Mouse (Mus musculus) stomach, embryonic 15.5 days (tissue): ENCODE results near the gene Tmem54. TPM values are rescaled to one million over a fixed set of nuclear protein-coding genes. Genes with fewer than 3 reads are reported as not detected.

Experiments used
- ATAC-seq: fragments of 200-750 bp; cut with Nextera tagmentation; 2 replicates; pipeline ENCODE4 v1.8.0; 2017; ENCODE audit warnings: low read depth, moderate number of reproducible peaks, moderate TSS enrichment; ENCODE audit not compliant: insufficient read depth, low FRiP score
- H3K27ac ChIP-seq: fragments of 300-500 bp; sonication (generic); 2 replicates; pipeline ENCODE4 v1.5.1; 2015; ENCODE audit warnings: mild to moderate bottlenecking, inconsistent platforms
- H3K27me3 ChIP-seq: fragments of 300-500 bp; sonication (generic); replicated peaks from 2 replicates; pipeline ENCODE4 v1.6.1; 2015; ENCODE audit warnings: inconsistent platforms
- H3K36me3 ChIP-seq: fragments of 300-500 bp; sonication (generic); 2 replicates; pipeline ENCODE4 v1.6.1; 2015; ENCODE audit warnings: inconsistent platforms
- H3K4me1 ChIP-seq: fragments of 300-500 bp; sonication (generic); 2 replicates; pipeline ENCODE4 v1.6.1; 2015; ENCODE audit warnings: inconsistent platforms
- H3K4me2 ChIP-seq: fragments of 300-500 bp; sonication (generic); 2 replicates; pipeline ENCODE4 v1.6.1; 2015; ENCODE audit warnings: mild to moderate bottlenecking, inconsistent platforms
- H3K4me3 ChIP-seq: fragments of 300-500 bp; sonication (generic); replicated peaks from 2 replicates; pipeline ENCODE4 v1.5.1; 2015; ENCODE audit warnings: inconsistent platforms
- H3K9ac ChIP-seq: fragments of 300-500 bp; sonication (generic); 2 replicates; pipeline ENCODE4 v1.6.1; 2015; ENCODE audit warnings: inconsistent platforms
- H3K9me3 ChIP-seq: fragments of 300-500 bp; sonication (generic); 2 replicates; pipeline ENCODE4 v1.6.1; 2016; ENCODE audit warnings: inconsistent platforms
- WGBS: fragments of 180-500 bp; shearing (Covaris S2); methylation state at CpG from one replicate; pipeline ENCODE4 v1.1.7; 2015; 5-methylcytosine and 5-hydroxymethylcytosine counted together
- polyA plus RNA-seq: library from polyadenylated mRNA; unstranded; fragments of >200 nt; fragmentation: Nextera tagmentation; extraction: Ambion mirVana; gene quantifications from 2 replicates; pipeline ENCODE4 v1.2.1, GENCODE M21; 2015

Tmem54 gene
- polyA plus RNA-seq, 1 experiment from 2014 or later, result 47.7 TPM

DNA sequence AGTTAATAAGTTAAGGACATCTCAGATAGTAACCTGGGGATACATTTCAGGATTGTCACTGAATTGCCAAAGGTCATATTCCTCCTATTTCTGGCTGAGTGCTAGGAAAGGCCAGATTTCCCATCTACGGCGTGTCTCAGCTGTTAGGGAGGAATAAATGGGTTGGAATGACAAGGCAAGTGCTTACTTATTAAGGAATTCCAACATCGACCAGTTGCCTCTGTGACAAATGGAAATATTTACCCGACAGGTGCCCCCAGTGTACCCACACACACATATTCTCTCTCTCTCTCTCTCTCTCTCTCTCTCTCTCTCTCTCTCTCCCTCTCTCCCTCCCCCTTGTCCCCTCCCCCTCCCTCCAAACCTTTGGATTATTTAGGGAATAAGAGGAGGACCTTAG, 40.6 kb downstream of the Tmem54 start:
- no peak overlapping the region for H3K9ac ChIP-seq
- peaks cover 8% of the 10 kb centered on the region; the same call in 1 of the 2 replicates for H3K36me3 ChIP-seq
- no peak overlapping the region for H3K27ac ChIP-seq
- WGBS, result 51% methylated on average over 4 of the region's 4 CpGs
- no peaks in the 10 kb centered on the region for H3K9me3 ChIP-seq
- H3K27me3 ChIP-seq, result no peaks in the 10 kb centered on the region
- no peak overlapping the region for H3K4me2 ChIP-seq
- H3K4me1 ChIP-seq, result peaks cover 19% of the 10 kb centered on the region; the same call in 1 of the 2 replicates
- no peak overlapping the region for H3K4me3 ChIP-seq
- ATAC-seq, result no peak

DNA sequence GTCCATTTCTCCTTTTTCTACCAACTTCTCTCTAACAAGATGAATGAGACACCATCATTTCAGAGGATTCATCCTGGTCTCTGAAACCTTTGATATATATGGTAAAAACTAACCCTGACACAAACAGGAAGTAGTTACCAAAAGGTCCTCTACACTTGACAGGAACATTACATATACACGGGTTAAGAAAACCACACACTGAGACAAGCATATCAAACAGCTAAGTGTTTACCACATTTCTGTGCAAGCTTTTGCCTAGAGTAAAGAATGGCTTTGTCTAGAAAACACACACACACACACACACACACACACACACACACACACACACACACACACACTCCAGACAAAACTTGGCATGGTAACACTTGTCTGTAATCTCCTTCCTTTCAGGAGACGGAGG, 41.0 kb downstream of the Tmem54 start:
- Histone ChIP-seq H3K4me2 (no peak overlapping the region), H3K27ac (no peak overlapping the region), H3K36me3 (peaks cover 9% of the 10 kb centered on the region; the same call in 1 of the 2 replicates), H3K9ac (no peak overlapping the region), H3K4me3 (no peak overlapping the region), H3K4me1 (peaks cover 19% of the 10 kb centered on the region; the same call in 1 of the 2 replicates), H3K9me3 (no peaks in the 10 kb centered on the region), H3K27me3 (no peaks in the 10 kb centered on the region)
- WGBS, result 29% methylated on average over 2 of the region's 2 CpGs
- ATAC-seq, result no peak

DNA sequence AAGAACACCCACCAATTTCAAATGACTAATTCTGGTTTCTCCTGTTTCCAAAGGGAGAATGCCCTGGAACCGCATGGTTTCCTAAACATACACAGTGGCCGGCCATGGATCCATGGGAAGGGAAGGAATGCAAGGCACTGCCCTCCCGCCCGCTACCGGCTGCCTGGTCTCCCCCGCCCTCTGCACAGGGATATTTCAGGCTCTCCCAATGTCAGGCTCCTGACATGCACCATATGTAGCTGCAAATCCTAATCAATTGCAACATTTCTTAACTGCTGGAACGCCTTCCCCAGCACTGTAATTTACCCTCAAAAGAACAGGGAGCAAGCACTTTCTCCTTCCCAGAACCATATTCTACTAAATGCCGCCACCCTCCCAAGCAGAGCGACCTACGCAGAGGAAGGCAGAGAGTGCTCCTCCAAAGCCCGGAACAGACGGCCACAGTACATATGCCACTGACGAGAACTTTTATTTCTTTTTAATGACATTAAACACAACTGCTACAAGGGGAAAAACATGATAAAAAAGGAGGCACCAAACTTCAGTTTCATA, 42.3 kb downstream of the Tmem54 start:
- Histone ChIP-seq H3K27ac (no peak overlapping the region), H3K4me1 (peaks cover 11% of the 10 kb centered on the region; the same call in 1 of the 2 replicates), H3K4me3 (no peak overlapping the region), H3K9me3 (no peaks in the 10 kb centered on the region), H3K27me3 (no peaks in the 10 kb centered on the region), H3K36me3 (peaks cover 17% of the 10 kb centered on the region; the same call in 1 of the 2 replicates), H3K9ac (no peak overlapping the region), H3K4me2 (no peak overlapping the region)
- 71% methylated on average over 13 of the region's 13 CpGs for WGBS
- ATAC-seq, result no peak

DNA sequence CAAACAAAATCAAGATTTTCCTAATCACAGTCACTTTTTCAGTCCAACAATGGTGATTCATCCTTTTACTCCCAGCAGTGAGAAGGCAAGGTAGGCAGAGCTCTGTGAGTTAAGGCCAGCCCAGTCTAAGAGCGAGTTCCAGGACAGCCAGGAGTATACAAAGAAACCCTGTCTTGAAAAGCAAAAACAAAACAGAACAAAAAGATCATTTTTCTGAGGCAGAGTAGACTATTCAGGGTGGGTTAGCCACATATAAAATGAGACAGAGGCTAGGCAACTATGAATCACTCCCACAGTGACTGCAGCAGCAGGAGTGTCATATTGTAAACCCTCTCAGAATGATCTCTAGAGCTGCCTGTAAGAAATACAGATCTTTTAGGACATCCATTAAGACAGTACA, 44.0 kb downstream of the Tmem54 start:
- Histone ChIP-seq H3K9me3 (no peaks in the 10 kb centered on the region), H3K27me3 (no peaks in the 10 kb centered on the region), H3K4me3 (no peak overlapping the region), H3K4me2 (no peak overlapping the region), H3K9ac (no peak overlapping the region), H3K27ac (no peak overlapping the region), H3K4me1 (peaks cover 11% of the 10 kb centered on the region; the same call in 1 of the 2 replicates), H3K36me3 (peaks cover 20% of the 10 kb centered on the region; the same call in 1 of the 2 replicates)
- WGBS, result 81% methylated on average over 1 of the region's 1 CpGs
- no peak for ATAC-seq

DNA sequence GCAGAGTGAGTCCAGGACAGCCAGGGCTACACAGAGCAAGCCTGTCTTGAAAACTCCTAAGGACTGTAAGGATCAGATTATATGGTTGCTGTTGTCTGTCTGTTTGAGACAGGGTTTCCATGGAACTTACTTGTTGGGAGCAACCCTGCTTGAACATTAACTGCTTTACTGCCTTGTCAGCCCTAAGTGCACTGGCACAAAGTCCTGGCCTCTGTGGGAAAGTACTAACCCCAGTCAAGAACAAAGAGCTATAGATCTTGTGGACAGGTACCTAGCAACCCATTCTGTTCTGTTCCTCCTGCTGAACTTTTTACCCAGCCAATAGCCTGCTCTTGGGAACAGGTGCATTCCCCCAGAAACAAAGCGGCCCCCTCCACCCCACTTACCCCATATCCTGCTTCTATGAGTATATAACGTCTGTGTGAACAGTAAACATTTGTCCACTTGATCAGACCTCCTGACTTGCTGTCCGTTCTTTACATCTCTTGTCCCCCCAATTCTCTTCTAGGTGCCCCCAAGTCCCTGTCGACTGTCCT, 46.0 kb downstream of the Tmem54 start:
- no peak overlapping the region for H3K27ac ChIP-seq
- no peak for ATAC-seq
- 0 out of 2 replicates have a peak, but pooled peaks cover 3% of the 10 kb centered on the region for H3K4me1 ChIP-seq
- H3K9ac ChIP-seq, result no peak overlapping the region
- H3K36me3 ChIP-seq, result peaks cover 27% of the 10 kb centered on the region; the same call in 1 of the 2 replicates
- 69% methylated on average over 4 of the region's 4 CpGs for WGBS
- no peak overlapping the region for H3K4me2 ChIP-seq
- no peaks in the 10 kb centered on the region for H3K27me3 ChIP-seq
- no peaks in the 10 kb centered on the region for H3K9me3 ChIP-seq
- no peak overlapping the region for H3K4me3 ChIP-seq

DNA sequence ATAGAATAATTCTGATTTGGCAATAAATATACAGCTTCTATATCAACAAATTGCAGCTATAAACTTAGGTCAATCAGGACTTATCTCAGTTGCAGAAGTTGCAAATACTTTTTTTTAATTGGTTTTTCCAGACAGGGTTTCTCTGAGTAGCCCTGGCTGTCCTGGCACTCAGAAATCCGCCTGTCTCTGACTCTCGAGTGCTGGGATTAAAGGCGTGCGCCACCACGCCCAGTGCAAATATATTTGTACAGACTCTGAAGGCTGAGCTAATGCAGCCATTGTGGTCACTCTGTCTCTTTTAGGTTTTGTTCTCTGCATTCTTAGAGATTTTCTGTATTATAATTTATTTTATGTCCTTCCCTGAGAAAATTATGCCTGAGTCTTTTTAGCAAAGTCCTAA, 52.2 kb downstream of the Tmem54 start:
- Histone ChIP-seq H3K4me3 (no peak overlapping the region), H3K27me3 (no peaks in the 10 kb centered on the region), H3K27ac (no peak overlapping the region), H3K4me1 (no peaks in the 10 kb centered on the region; the same call in 1 of the 2 replicates), H3K4me2 (no peak overlapping the region), H3K9me3 (no peaks in the 10 kb centered on the region), H3K36me3 (peaks cover 15% of the 10 kb centered on the region; the same call in 1 of the 2 replicates), H3K9ac (no peak overlapping the region)
- WGBS, result 61% methylated on average over 5 of the region's 5 CpGs
- ATAC-seq, result no peak

DNA sequence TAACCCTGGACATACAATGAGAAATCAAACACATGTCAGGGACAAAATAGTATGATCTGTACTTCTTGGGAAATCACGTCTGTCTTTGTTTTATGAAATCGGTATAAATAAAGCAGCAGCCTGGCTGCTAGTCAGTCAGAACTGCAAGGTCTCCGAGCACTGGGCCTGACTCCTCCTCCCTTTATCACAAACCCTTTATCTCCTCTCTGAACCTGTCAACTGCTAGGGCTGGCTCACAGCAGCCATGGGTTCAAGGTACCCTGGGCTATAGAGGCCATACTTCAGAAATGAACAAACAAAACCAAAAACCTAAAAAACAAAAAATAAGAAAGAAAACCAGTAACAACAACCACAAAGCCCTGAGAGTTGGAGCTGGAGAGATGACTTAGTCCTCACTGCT, 53.2 kb downstream of the Tmem54 start:
- 45% methylated on average over 3 of the region's 3 CpGs for WGBS
- Histone ChIP-seq H3K36me3 (peaks cover 12% of the 10 kb centered on the region; the same call in 1 of the 2 replicates), H3K27me3 (no peaks in the 10 kb centered on the region), H3K9me3 (no peaks in the 10 kb centered on the region), H3K9ac (no peak overlapping the region), H3K27ac (no peak overlapping the region), H3K4me1 (no peaks in the 10 kb centered on the region; the same call in 1 of the 2 replicates), H3K4me2 (no peak overlapping the region), H3K4me3 (no peak overlapping the region)
- no peak for ATAC-seq

DNA sequence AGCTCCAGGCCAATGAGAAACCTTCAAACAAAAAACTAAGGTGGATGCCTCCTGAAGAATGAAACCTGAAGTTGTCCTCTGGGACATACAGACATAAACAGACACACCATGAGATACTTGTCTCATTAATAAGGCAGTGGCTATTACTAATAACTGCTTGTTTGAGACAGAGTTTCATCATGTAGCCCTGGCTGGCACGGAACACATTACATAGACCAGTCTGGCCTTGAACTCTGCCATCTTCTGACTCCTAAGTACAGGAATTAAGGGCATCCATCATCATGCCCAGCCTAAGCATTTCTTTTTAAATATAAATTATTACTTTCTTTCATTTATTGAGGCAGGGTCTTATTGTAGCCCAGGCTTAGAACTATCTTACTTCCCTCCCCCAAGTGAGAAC, 55.7 kb downstream of the Tmem54 start:
- Histone ChIP-seq H3K9ac (no peak overlapping the region), H3K9me3 (no peaks in the 10 kb centered on the region), H3K4me1 (no peaks in the 10 kb centered on the region; the same call in 1 of the 2 replicates), H3K27me3 (no peaks in the 10 kb centered on the region), H3K4me2 (no peak overlapping the region), H3K27ac (no peak overlapping the region), H3K36me3 (0 out of 2 replicates have a peak, but pooled peaks cover 8% of the 10 kb centered on the region), H3K4me3 (no peak overlapping the region)
- ATAC-seq, result no peak
- 90% methylated on average over 1 of the region's 1 CpGs for WGBS

Other genes with a start within 250 kb of the Tmem54 start
- 3.3 and 3.6 TPM in 2 replicates for gene Trim62, start 222.0 kb upstream of the Tmem54 start, polyA plus RNA-seq
- 16.7 and 18.4 TPM in 2 replicates for gene Azin2, start 143.1 kb upstream of the Tmem54 start, polyA plus RNA-seq
- 200 and 217 TPM in 2 replicates for gene Ak2, start 113.6 kb upstream of the Tmem54 start, polyA plus RNA-seq
- 7.2 and 7.6 TPM in 2 replicates for gene Rnf19b, start 47.3 kb upstream of the Tmem54 start, polyA plus RNA-seq
- 2.4 and 2.7 TPM in 2 replicates for gene Hpca, start 16.5 kb downstream of the Tmem54 start, polyA plus RNA-seq
- gene Fndc5, start 31.5 kb downstream of the Tmem54 start, polyA plus RNA-seq, result 2.7 and 2.8 TPM in 2 replicates
- gene S100pbp, start 84.2 kb downstream of the Tmem54 start, polyA plus RNA-seq, result 13.1 and 14.1 TPM in 2 replicates
- gene Yars, start 84.2 kb downstream of the Tmem54 start, polyA plus RNA-seq, result 72.3 and 80.0 TPM in 2 replicates
- 11.8 and 12.6 TPM in 2 replicates for gene C77080, start 155.9 kb downstream of the Tmem54 start, polyA plus RNA-seq
- 2.0 and 2.1 TPM in 2 replicates for gene Sync, start 182.1 kb downstream of the Tmem54 start, polyA plus RNA-seq
- gene Rbbp4, start 229.8 kb downstream of the Tmem54 start, polyA plus RNA-seq, result 330 and 336 TPM in 2 replicates
- 45.7 and 51.4 TPM in 2 replicates for gene Zbtb8os, start 230.1 kb downstream of the Tmem54 start, polyA plus RNA-seq